Mouse (Mus musculus) induced T-regulatory cell, adult 2 months (primary cell): ENCODE measurements around the gene Gm10945.
A peak's percentile ranks its signal among the peaks of the same experiment; 100 is the strongest.

Source experiments
- DNase-seq: peaks from one replicate; pipeline ENCODE4 v3.0.0-alpha.2; 2012; ENCODE audit warnings: low read depth

Gm10945 gene

DNA sequence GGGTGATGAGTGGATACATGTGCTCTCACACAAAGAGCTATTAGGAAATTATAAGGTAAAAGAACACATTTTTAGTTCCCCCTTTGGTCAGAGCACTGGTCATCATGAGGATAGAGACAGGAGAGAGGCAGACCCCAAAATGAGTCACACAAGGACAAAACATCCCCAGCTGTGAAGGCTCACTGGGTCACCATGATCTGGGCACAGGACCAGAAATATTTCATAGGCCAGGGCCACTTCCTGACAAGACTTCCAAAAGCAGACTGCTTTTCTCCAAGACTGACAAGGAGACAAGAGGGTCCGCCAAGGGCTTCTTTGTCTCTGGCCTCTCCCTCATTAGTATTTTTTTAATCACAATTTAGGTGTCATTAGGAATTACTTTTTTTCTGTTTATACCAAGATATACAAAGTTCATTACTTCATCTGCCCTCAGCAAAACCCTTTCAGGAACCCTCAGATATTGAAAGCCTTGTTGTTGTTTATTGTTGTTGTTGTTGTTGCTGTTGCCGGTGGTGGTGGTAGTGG, at the start of gene Gm10945:
Gm10945 (minus strand) TSS at position 475 of the 525 bp plus-strand sequence.
- no peak for DNase-seq

DNA sequence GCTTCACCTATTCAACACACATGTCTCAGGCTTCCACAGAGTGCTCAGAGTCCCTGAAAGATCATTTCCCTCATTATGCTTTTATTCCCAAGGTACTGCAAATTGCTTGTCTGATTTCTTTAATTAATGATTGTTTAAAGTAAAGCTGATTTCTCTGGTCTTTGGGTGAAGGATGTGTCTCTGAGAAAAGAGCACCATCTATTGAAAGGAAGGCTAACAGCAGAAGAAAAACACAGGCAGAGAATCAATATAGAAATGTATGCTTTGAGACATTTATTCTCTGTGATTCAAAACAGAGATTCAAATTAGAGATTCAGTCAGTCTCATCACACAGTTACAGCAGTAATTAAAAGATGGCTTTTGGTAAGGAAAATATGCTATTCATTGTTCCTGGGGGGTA, 28.7 kb upstream of the Gm10945 start:
- no peak for DNase-seq

- DNase-seq: peak; percentile 10
These were observed 27.1 kb upstream of the Gm10945 start for GRCm38 (mm10) chr10:6788517-6789237.

- DNase-seq: no peak
These were observed 3.4 kb downstream of the Gm10945 start, which contains the start of gene Oprm1 for GRCm38 (mm10) chr10:6758206-6758605. Gene Oprm1, plus strand, starts transcription at chr10:6758506.

- no peak for DNase-seq
These were observed 8.2 kb downstream of the Gm10945 start for GRCm38 (mm10) chr10:6753375-6753774.

DNA sequence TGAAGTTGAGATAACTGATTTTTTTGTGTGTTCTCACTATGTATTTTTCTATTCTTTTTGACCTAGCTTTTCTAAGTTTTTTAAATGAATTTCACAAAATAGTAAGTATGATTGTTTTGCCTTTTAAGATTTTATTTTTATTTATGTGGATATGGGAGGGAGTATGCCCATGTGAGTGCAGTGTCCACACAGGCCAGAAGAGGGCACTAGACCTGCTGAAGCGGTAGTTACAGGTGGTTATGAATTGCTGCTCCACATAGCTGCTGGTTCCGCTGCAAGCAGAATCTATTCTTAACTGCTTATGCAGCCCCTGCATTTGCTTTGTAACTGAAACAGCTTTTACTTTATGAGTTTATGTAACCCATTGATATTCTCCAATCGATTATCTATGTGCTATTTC, 33.1 kb downstream of the Gm10945 start:
- no peak for DNase-seq

GRCm38 (mm10) chr10:6723765-6724164, 37.8 kb downstream of the Gm10945 start:
- DNase-seq: no peak

DNA sequence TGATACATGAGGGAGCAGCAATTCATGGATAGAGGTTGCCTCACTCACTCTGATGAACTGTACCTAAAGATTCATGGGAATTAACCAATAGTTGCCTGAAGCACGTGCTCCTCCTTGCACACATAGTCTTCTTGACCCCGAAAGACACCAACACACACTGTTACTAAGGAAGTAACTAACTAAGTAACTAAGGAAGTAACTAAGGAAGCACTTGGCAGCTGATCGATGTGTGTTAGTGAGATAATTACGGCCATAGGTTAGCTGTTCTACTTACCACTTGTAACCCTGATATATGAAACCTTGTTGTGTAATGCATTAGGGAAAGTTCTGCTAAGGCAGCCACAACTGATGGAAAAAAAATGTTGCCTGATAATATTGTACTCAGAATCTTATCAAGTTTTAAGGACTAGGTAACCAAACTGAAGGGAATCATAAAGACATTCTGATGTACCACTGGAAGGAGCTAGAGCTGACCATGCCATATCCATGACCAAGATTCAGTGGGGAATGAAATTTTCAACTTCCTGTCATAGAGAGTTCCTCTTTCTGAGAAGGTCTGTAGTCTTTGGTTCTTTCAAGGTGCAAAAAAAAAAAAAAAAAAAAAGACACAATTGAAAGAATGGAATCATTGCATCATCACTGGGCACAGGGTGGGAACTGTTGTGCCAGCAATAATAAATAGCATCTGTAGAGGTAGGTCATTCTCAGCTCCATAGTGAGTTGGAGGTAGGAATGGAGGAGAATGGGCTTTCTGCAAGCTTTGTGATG, 44.2 kb downstream of the Gm10945 start:
- DNase-seq: no peak

DNA sequence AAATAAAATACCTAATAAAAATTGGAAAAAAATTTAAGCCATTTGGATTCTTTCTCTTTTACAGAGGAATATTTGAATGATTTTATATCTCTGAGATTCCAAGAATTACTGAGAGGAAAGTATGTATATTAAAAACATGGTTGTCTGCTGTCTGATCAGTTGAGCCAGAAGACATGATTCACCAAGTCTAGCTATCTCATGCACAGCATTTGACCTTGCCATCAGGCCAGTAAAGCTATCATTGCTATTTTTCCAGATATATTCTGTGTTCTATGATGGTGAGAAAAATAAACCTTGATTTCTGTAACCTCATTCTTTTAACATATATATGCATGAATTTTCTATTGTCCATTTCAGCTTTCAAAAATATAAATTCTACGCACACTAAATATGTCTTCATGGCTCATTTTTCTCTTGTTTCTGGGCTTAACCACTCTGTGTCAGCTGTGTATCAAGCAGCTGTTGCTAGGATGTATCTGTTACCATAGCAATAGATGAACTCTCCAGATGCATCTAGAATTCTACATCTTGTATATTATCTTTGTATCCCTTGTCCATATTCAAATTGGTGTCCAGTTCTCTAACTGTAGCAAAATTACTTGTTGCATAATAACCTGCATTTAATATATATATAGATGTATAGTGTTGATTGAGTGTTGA, 56.2 kb downstream of the Gm10945 start:
- DNase-seq: no peak

GRCm38 (mm10) chr10:6694218-6694850, 67.2 kb downstream of the Gm10945 start:
- DNase-seq: peak; percentile 32
